Mouse (Mus musculus) layer of hippocampus, adult 8-10 months (tissue): ENCODE measurements around the gene Cog1. TPM values are rescaled to one million over a fixed set of nuclear protein-coding genes. Genes with fewer than 3 reads are reported as not detected.
"Not testable (repeated sequence)": the region's sequence is repeated elsewhere in the genome, so short reads cannot be mapped to it uniquely, and the experiment has no call there.

Experiments
- DNase-seq, 2 experiments: peaks; one replicate each; pipeline ENCODE4 v3.0.0; 2022; ENCODE audit warnings: low spot score in 2 of 2
- total RNA-seq, 4 experiments: library from RNA; stranded (reverse); gene quantifications; 2 replicates each; pipeline ENCODE4 v1.2.4; 2022

Gene Cog1
- total RNA-seq, 4 experiments from 2014 or later, result 48.6 to 61.6 (median 57.1) TPM

- DNase-seq, result no peak
Observed at GRCm38 (mm10) chr11:113631862-113632261, 17.1 kb upstream of the Cog1 start.

DNA sequence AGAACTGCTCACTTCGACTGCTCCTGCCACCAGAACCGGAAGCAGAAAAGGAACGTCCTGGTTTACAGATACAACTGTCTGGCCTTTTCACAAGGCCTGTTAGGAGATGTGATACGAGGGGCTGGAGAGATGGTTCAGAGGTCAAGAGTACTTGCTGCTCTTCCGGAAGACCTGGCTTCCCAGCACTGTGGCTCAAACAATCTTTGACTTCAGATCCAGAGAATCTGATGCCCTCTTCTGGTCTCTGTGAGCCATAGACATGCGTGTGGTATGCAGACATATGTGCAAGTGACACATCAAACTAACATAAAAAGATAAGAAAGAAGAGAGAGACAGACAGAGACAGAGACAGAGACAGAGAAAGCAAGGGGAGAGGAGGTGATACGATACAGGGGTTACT lies 16.7 kb upstream of the Cog1 start:
- no peak for DNase-seq

DNA sequence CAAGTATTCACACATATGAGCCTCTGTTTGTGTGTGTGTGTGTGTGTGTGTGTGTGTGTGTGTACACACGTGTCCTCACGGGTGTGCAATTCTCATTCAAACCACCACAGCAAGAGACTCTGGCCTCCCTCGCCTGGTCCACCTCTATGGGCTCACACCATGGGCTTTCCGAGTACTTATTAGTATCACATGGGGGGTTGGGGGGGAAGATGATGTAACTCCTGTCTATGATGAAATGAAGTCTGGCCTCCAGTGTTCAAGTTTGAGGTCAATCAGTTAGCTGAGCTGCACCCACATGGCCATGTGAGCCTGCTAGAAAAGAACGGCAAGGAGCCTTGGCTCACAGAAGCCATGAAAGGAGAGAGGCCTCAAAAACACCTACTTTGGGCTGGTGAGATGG lies 15.6 kb upstream of the Cog1 start:
- DNase-seq, result no peak

GRCm38 (mm10) chr11:113634699-113635121 lies 14.3 kb upstream of the Cog1 start:
- DNase-seq, result peak in 1 of 2 experiments; percentile 36

GRCm38 (mm10) chr11:113638680-113639079 lies 10.3 kb upstream of the Cog1 start:
- DNase-seq, result no peak

DNA sequence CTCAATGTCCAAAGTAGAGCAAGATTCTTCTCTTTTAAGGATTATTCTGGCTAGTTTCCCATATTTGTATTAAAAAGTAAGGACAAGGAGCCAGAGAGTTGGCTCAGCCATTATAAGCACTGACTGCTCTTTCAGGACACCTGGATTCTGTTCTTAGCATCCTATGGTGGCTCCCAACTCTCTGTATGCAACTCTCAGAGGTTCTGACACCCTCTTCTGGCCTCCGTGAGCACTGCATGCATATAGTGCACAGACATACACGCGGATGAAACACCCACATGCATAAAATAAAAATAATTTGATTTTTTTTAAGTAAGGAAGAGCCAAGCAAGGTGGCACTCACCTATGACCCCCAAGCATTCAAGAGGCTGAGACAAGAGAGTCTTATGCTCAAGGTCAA lies 3.8 kb upstream of the Cog1 start:
- DNase-seq, result no peak

- peak; percentile 61 to 71 for DNase-seq
Observed at GRCm38 (mm10) chr11:113648152-113648551, 817 bp upstream of the Cog1 start.

DNA sequence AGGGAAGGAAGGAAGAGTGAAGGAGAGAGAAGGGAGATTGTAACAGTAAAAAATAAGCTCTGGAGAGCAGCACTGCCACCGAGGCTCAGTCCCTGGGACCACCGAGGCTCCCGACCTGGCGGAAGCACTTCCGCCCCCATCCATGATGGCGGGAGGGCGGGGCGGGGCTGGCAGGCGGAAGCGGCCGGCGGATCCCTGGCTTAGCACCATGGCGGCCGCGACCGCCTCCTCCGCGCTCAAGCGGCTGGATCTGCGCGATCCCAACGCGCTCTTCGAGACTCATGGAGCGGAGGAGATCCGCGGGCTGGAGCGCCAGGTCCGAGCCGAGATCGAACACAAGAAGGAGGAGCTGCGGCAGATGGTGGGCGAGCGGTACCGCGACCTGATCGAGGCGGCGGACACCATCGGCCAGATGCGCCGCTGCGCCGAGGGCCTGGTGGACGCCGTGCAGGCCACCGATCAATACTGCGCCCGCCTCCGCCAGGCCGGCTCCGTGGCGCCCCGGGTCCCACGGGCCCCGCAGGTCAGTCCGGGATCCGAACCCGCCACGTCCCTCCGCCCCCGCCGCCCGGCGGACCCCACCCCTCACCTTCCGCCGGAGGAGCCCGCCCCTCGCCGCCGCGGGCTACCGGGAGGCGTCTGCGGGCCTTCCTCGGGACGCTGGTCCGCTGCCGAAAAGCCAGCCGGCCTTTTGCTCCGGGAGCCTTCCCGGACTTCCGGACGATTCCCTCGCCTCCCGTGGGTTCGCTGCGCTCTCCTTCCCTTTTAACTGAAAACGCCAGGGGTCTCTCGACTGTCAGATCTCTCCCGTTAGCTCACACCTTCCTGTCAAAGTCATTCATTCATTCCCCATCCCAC lies 613 bp downstream of the Cog1 start, which contains the start of gene Slc39a11:
TSS of gene Slc39a11 (minus strand) at position 727 of the 858 bp plus-strand sequence.
- DNase-seq, result peak; percentile 26 to 56

DNA sequence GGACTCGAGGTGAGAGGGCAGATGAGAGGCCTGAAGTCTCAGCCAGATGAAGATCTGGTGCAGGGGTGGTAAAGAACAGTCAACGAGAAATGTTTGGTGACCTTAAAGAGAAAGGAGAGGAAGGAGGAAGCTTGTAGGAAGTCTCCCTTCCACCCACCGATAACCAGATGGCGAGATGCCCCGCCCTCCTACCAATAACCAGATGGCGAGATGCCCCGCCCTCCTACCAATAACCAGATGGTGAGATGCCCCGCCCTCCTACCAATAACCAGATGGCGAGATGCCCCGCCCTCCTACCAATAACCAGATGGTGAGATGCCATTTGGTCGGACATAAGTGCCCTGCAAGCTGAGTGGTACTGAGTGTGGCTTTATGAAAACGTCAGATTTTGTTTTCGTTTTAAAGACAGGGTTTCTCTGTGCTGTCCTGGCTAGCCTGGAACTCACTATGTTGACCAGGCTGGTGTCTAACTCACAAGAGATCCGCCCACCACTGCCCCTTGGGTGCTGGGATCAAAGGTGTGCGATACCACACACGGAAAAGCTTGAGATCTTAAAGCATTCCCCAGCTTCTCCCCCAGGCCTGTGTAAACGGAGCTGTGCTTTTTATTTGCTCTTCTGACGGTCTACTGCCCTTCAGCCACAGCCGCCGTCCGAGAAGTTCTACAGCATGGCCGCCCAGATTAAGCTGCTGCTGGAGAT lies 2.4 kb downstream of the Cog1 start:
- DNase-seq, result peak in 1 of 2 experiments; percentile 31

- DNase-seq, result peak in 1 of 2 experiments; percentile 35
Observed at GRCm38 (mm10) chr11:113651907-113652273, 2.9 kb downstream of the Cog1 start.

GRCm38 (mm10) chr11:113652516-113652915 lies 3.5 kb downstream of the Cog1 start:
- no peak for DNase-seq

DNA sequence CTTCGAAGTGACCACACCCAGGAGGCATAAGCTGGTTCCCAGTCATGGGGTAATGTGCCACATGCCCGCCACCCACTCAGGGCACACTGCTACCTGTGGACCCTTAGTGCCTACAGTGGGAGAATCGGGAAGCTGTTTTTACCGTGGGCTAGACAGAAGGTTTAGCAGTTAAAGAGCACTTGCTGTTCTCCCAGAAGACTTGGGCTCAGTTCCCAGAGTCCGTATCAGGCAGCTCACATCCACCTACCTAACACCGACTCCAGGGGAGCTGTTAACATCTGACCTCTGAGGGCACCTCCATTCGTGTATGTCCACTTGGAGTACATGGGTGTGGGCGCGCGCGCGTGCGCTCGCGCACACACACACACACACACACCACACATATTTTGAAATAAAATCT lies 5.1 kb downstream of the Cog1 start:
- no peak for DNase-seq

GRCm38 (mm10) chr11:113654561-113655270 lies 5.7 kb downstream of the Cog1 start:
- DNase-seq, result peak; percentile 33 to 61

- DNase-seq, result no peak
Observed at GRCm38 (mm10) chr11:113656511-113656932, 7.6 kb downstream of the Cog1 start.

DNA sequence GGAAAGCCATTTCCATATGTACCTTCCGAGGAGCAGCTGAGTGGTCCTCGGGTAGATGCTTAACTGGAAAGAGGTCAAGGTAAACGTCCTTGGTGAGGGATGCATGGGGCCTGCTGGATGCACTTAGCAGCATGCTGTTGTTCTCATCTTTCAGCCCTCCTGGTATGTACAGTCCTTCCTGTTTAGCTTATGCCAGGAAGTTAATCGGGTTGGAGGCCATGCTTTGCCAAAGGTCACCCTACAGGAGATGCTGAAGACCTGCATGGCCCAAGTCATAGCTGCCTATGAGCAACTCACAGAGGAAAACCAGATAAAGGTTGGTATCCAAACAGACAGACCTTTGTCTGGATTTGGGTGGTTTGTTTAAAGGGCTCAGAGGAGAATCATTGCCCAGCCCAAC lies 8.3 kb downstream of the Cog1 start:
- no peak for DNase-seq

GRCm38 (mm10) chr11:113658319-113658718 lies 9.3 kb downstream of the Cog1 start:
- no peak for DNase-seq

DNA sequence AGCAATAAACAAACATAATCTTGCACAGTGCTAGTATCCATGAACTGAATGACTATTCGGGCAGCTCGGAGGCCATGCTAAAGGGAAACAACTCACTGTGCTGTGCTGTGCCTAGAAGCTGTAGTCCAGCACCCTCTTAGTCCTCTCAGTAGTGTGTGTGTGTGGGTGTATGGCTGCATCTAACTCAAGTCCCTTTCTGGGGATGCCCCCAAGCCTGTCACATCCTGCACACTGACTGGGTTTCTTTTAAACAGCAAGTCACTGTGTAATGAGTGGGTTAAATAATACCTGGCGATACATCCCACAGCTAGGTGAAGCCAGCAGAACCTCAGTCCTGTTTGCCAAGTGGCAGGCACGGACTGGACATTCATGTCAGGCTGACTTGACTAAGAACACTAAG lies 9.8 kb downstream of the Cog1 start:
- DNase-seq, result no peak

DNA sequence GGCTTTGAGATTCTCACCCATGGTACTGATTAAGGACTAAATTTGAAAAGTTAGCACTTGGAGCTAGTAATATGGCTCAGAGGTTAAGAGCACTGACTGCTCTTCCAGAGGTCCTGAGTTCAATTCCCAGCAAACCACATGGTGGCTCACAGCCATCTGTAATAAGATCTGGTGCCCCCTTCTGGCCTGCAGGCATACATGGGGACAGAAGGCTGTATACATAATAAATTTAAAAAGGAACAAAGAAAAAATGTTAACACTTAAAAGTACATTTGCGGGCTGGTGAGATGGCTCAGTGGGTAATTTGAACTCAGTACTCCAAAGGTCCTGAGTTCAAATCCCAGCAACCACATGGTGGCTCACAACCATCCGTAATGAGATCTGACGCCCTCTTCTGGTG lies 11.2 kb downstream of the Cog1 start:
- DNase-seq, result not testable (repeated sequence)

- no peak for DNase-seq
Observed at GRCm38 (mm10) chr11:113660940-113661339, 12.0 kb downstream of the Cog1 start.

DNA sequence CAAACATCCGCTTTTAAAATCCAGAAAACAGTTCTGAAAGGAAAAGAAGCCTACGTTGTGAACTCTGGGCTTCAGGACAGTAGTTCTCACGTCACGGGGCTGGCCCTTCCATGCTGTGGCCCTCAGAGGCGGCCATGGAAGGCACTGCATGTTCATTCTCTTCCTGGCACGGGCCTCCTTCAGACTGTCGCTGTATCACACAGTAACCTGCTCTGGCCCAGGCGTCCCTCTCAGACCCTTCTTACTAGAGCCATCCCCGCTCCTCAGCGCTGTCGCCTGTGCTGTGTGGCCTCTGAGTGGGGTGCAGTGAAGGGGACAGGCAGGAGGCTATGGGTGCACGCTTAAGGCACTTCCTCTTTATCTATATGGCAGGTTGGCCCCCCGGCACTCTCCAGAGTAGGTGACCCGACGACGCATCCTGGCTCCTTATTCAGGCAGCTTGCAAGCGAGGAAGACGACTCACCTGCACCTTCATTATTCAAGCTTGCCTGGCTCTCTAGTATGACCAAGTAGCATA lies 12.9 kb downstream of the Cog1 start:
- DNase-seq, result no peak

- no peak for DNase-seq
Observed at GRCm38 (mm10) chr11:113664279-113664678, 15.3 kb downstream of the Cog1 start.

GRCm38 (mm10) chr11:113666205-113666604 lies 17.2 kb downstream of the Cog1 start:
- DNase-seq, result no peak
